Mouse (Mus musculus): ENCODE measurements around the gene Mtrex. TPM values are rescaled to one million over a fixed set of nuclear protein-coding genes. Genes with fewer than 3 reads are reported as not detected.

Gene Mtrex
- polyA plus RNA-seq, 1 experiment from 2014 or later = 72.0 TPM

- ATAC-seq = no peak
- Histone ChIP-seq H3K9me3 (replicated peaks) (no peaks in the 10 kb centered on the region), H3K4me2 (no peak overlapping the region), H3K4me3 (no peak overlapping the region), H3K27ac (no peak overlapping the region), H3K27me3 (no peaks in the 10 kb centered on the region), H3K9ac (no peak overlapping the region), H3K4me1 (peaks cover 8% of the 10 kb centered on the region; the same call in 1 of the 2 replicates), H3K36me3 (ENCODE audit: poor library complexity, severe bottlenecking) (no peaks in the 10 kb centered on the region)
- WGBS = 95% methylated on average over 6 of the region's 6 CpGs
Measured at GRCm38 (mm10) chr13:112838562-112839232, 88.5 kb downstream of the Mtrex start.

- H3K36me3 ChIP-seq (ENCODE audit: poor library complexity, severe bottlenecking) = no peaks in the 10 kb centered on the region
- no peaks in the 10 kb centered on the region for H3K9me3 ChIP-seq (replicated peaks)
- WGBS = 86% methylated on average over 9 of the region's 9 CpGs
- H3K9ac ChIP-seq = no peak overlapping the region
- ATAC-seq = no peak
- H3K4me2 ChIP-seq = no peak overlapping the region
- H3K4me3 ChIP-seq = no peak overlapping the region
- no peaks in the 10 kb centered on the region for H3K27me3 ChIP-seq
- H3K27ac ChIP-seq = no peak overlapping the region
- peaks cover 17% of the 10 kb centered on the region for H3K4me1 ChIP-seq
Measured at GRCm38 (mm10) chr13:112837621-112838155, 89.5 kb downstream of the Mtrex start.

GRCm38 (mm10) chr13:112836951-112837350 is 90.2 kb downstream of the Mtrex start:
- Histone ChIP-seq H3K27me3 (no peaks in the 10 kb centered on the region), H3K4me1 (peaks cover 17% of the 10 kb centered on the region), H3K36me3 (ENCODE audit: poor library complexity, severe bottlenecking) (no peaks in the 10 kb centered on the region), H3K9ac (no peak overlapping the region), H3K4me2 (no peak overlapping the region), H3K27ac (no peak overlapping the region), H3K4me3 (no peak overlapping the region), H3K9me3 (replicated peaks) (no peaks in the 10 kb centered on the region)
- ATAC-seq = no peak
- 84% methylated on average over 2 of the region's 2 CpGs for WGBS

- peak; percentile 48; the same call in 1 of the 2 replicates for ATAC-seq
- 27% methylated on average over 12 of the region's 12 CpGs for WGBS
- peak overlapping the region; percentile 23; the same call in 1 of the 2 replicates for H3K9ac ChIP-seq
- no peaks in the 10 kb centered on the region for H3K9me3 ChIP-seq (replicated peaks)
- peaks cover 17% of the 10 kb centered on the region for H3K4me1 ChIP-seq
- H3K4me3 ChIP-seq = no peak overlapping the region
- H3K27ac ChIP-seq = no peak overlapping the region
- no peak overlapping the region for H3K4me2 ChIP-seq
- H3K36me3 ChIP-seq (ENCODE audit: poor library complexity, severe bottlenecking) = no peaks in the 10 kb centered on the region
- H3K27me3 ChIP-seq = no peaks in the 10 kb centered on the region
Measured at GRCm38 (mm10) chr13:112835113-112835512, 92.1 kb downstream of the Mtrex start.

GRCm38 (mm10) chr13:112833895-112834263 is 93.3 kb downstream of the Mtrex start:
- peaks cover 17% of the 10 kb centered on the region for H3K4me1 ChIP-seq
- H3K9ac ChIP-seq = no peak overlapping the region
- WGBS = 64% methylated on average over 3 of the region's 3 CpGs
- no peaks in the 10 kb centered on the region for H3K9me3 ChIP-seq (replicated peaks)
- no peak; the same call in 1 of the 2 replicates for ATAC-seq
- H3K4me3 ChIP-seq = no peak overlapping the region
- no peak overlapping the region for H3K27ac ChIP-seq
- H3K27me3 ChIP-seq = no peaks in the 10 kb centered on the region
- no peak overlapping the region for H3K4me2 ChIP-seq
- H3K36me3 ChIP-seq (ENCODE audit: poor library complexity, severe bottlenecking) = no peaks in the 10 kb centered on the region

GRCm38 (mm10) chr13:112833253-112833894 is 93.8 kb downstream of the Mtrex start:
- Histone ChIP-seq H3K4me1 (peaks cover 17% of the 10 kb centered on the region), H3K27ac (no peak overlapping the region), H3K27me3 (no peaks in the 10 kb centered on the region), H3K4me3 (no peak overlapping the region), H3K9me3 (replicated peaks) (no peaks in the 10 kb centered on the region), H3K9ac (no peak overlapping the region), H3K36me3 (ENCODE audit: poor library complexity, severe bottlenecking) (no peaks in the 10 kb centered on the region), H3K4me2 (peak overlapping the region; percentile 36)
- 50% methylated on average over 20 of the region's 20 CpGs for WGBS
- ATAC-seq = peak; percentile 51; the same call in 1 of the 2 replicates

GRCm38 (mm10) chr13:112832589-112832988 is 94.6 kb downstream of the Mtrex start:
- Histone ChIP-seq H3K27ac (no peak overlapping the region), H3K9me3 (replicated peaks) (no peaks in the 10 kb centered on the region)
- no peak for ATAC-seq

GRCm38 (mm10) chr13:112829619-112830018 is 97.6 kb downstream of the Mtrex start:
- Histone ChIP-seq H3K9me3 (replicated peaks) (no peaks in the 10 kb centered on the region), H3K4me1 (peaks cover 11% of the 10 kb centered on the region), H3K4me2 (no peak overlapping the region), H3K4me3 (no peak overlapping the region), H3K27me3 (no peaks in the 10 kb centered on the region), H3K36me3 (ENCODE audit: poor library complexity, severe bottlenecking) (no peaks in the 10 kb centered on the region), H3K27ac (no peak overlapping the region), H3K9ac (no peak overlapping the region)
- ATAC-seq = no peak
- 93% methylated on average over 2 of the region's 2 CpGs for WGBS

More at GRCm38 (mm10) chr13:112832589-112832988, 94.6 kb downstream of the Mtrex start:
- H3K27me3 ChIP-seq = no peaks in the 10 kb centered on the region
- H3K4me1 ChIP-seq = peaks cover 17% of the 10 kb centered on the region
- no peak overlapping the region for H3K4me2 ChIP-seq
- 67% methylated on average over 2 of the region's 2 CpGs for WGBS
- H3K9ac ChIP-seq = no peak overlapping the region
- no peak overlapping the region for H3K4me3 ChIP-seq
- H3K36me3 ChIP-seq (ENCODE audit: poor library complexity, severe bottlenecking) = no peaks in the 10 kb centered on the region

- 81% methylated on average over 6 of the region's 6 CpGs for WGBS
- Histone ChIP-seq H3K9ac (no peak overlapping the region), H3K4me3 (no peak overlapping the region), H3K4me1 (no peaks in the 10 kb centered on the region), H3K36me3 (ENCODE audit: poor library complexity, severe bottlenecking) (no peaks in the 10 kb centered on the region), H3K27ac (no peak overlapping the region), H3K9me3 (replicated peaks) (no peaks in the 10 kb centered on the region), H3K27me3 (no peaks in the 10 kb centered on the region), H3K4me2 (no peak overlapping the region)
- no peak for ATAC-seq
Measured at GRCm38 (mm10) chr13:112825479-112825878, 101.7 kb downstream of the Mtrex start.

GRCm38 (mm10) chr13:112823911-112824648 is 103.1 kb downstream of the Mtrex start:
- Histone ChIP-seq H3K9me3 (replicated peaks) (no peaks in the 10 kb centered on the region), H3K27ac (no peak overlapping the region), H3K4me3 (no peak overlapping the region), H3K9ac (no peak overlapping the region), H3K27me3 (no peaks in the 10 kb centered on the region), H3K36me3 (ENCODE audit: poor library complexity, severe bottlenecking) (no peaks in the 10 kb centered on the region), H3K4me1 (no peaks in the 10 kb centered on the region), H3K4me2 (no peak overlapping the region)
- no peak for ATAC-seq
- 89% methylated on average over 3 of the region's 8 CpGs for WGBS

GRCm38 (mm10) chr13:112823236-112823910 is 103.8 kb downstream of the Mtrex start:
- Histone ChIP-seq H3K4me1 (no peaks in the 10 kb centered on the region), H3K9ac (no peak overlapping the region), H3K4me3 (no peak overlapping the region), H3K9me3 (replicated peaks) (no peaks in the 10 kb centered on the region), H3K27me3 (no peaks in the 10 kb centered on the region), H3K27ac (no peak overlapping the region), H3K4me2 (no peak overlapping the region), H3K36me3 (ENCODE audit: poor library complexity, severe bottlenecking) (no peaks in the 10 kb centered on the region)
- ATAC-seq = no peak
- 87% methylated on average over 6 of the region's 6 CpGs for WGBS
